Mouse (Mus musculus): ENCODE measurements around the gene Jagn1. TPM values are rescaled to one million over a fixed set of nuclear protein-coding genes. Genes with fewer than 3 reads are reported as not detected.

Gene Jagn1
- total RNA-seq, 2 experiments from 2014 or later, result 2.0 to 8.1 TPM

Other genes starting within 250 kb of the Jagn1 start
- gene Lhfpl4, start 247.2 kb upstream of the Jagn1 start, total RNA-seq (2015; ENCODE audit: low replicate concordance), result not detected in 2 replicates
- not detected in 2 replicates for gene Lhfpl4, start 247.2 kb upstream of the Jagn1 start, total RNA-seq (2017; ENCODE audit: low replicate concordance)
- 19.0 and 35.0 TPM in 2 replicates for gene Mtmr14, start 204.7 kb upstream of the Jagn1 start, total RNA-seq (2015; ENCODE audit: low replicate concordance)
- 25.5 and 42.9 TPM in 2 replicates for gene Mtmr14, start 204.7 kb upstream of the Jagn1 start, total RNA-seq (2017; ENCODE audit: low replicate concordance)
- gene Cpne9, start 160.3 kb upstream of the Jagn1 start, total RNA-seq (2015; ENCODE audit: low replicate concordance), result 0.42 TPM in 1 of 2 replicates, not detected in the other
- 0.51 and 2.1 TPM in 2 replicates for gene Cpne9, start 160.3 kb upstream of the Jagn1 start, total RNA-seq (2017; ENCODE audit: low replicate concordance)
- gene Brpf1, start 135.4 kb upstream of the Jagn1 start, total RNA-seq (2015; ENCODE audit: low replicate concordance), result 12.1 and 19.2 TPM in 2 replicates
- gene Brpf1, start 135.4 kb upstream of the Jagn1 start, total RNA-seq (2017; ENCODE audit: low replicate concordance), result 14.3 and 16.0 TPM in 2 replicates
- gene Ogg1, start 115.6 kb upstream of the Jagn1 start, total RNA-seq (2015; ENCODE audit: low replicate concordance), result 0.63 and 3.1 TPM in 2 replicates
- gene Ogg1, start 115.6 kb upstream of the Jagn1 start, total RNA-seq (2017; ENCODE audit: low replicate concordance), result 7.6 TPM in 1 of 2 replicates, not detected in the other
- gene Camk1, start 98.6 kb upstream of the Jagn1 start, total RNA-seq (2015; ENCODE audit: low replicate concordance), result 4.6 and 6.5 TPM in 2 replicates
- gene Camk1, start 98.6 kb upstream of the Jagn1 start, total RNA-seq (2017; ENCODE audit: low replicate concordance), result 7.1 and 11.8 TPM in 2 replicates
- gene Tada3, start 64.7 kb upstream of the Jagn1 start, total RNA-seq (2015; ENCODE audit: low replicate concordance), result 6.0 and 11.1 TPM in 2 replicates
- gene Tada3, start 64.7 kb upstream of the Jagn1 start, total RNA-seq (2017; ENCODE audit: low replicate concordance), result 7.8 and 14.1 TPM in 2 replicates
- 44.5 and 54.8 TPM in 2 replicates for gene Arpc4, start 64.5 kb upstream of the Jagn1 start, total RNA-seq (2015; ENCODE audit: low replicate concordance)
- 81.5 and 100 TPM in 2 replicates for gene Arpc4, start 64.5 kb upstream of the Jagn1 start, total RNA-seq (2017; ENCODE audit: low replicate concordance)
- 3.3 TPM in 1 of 2 replicates, not detected in the other for gene Ttll3, start 53.3 kb upstream of the Jagn1 start, total RNA-seq (2015; ENCODE audit: low replicate concordance)
- gene Ttll3, start 53.3 kb upstream of the Jagn1 start, total RNA-seq (2017; ENCODE audit: low replicate concordance), result 2.3 and 3.6 TPM in 2 replicates
- not detected in 2 replicates for gene Rpusd3, start 23.2 kb upstream of the Jagn1 start, total RNA-seq (2015; ENCODE audit: low replicate concordance)
- 2.8 TPM in 1 of 2 replicates, not detected in the other for gene Rpusd3, start 23.2 kb upstream of the Jagn1 start, total RNA-seq (2017; ENCODE audit: low replicate concordance)
- not detected in 2 replicates for gene Cidec, start 6.8 kb upstream of the Jagn1 start, total RNA-seq (2015; ENCODE audit: low replicate concordance)
- gene Cidec, start 6.8 kb upstream of the Jagn1 start, total RNA-seq (2017; ENCODE audit: low replicate concordance), result not detected in 2 replicates
- gene Il17re, start 15.9 kb downstream of the Jagn1 start, total RNA-seq (2015; ENCODE audit: low replicate concordance), result 0.42 TPM in 1 of 2 replicates, not detected in the other
- 0.51 TPM in 1 of 2 replicates, not detected in the other for gene Il17re, start 15.9 kb downstream of the Jagn1 start, total RNA-seq (2017; ENCODE audit: low replicate concordance)
- not detected in 2 replicates for gene Il17rc, start 28.9 kb downstream of the Jagn1 start, total RNA-seq (2015; ENCODE audit: low replicate concordance)
- gene Il17rc, start 28.9 kb downstream of the Jagn1 start, total RNA-seq (2017; ENCODE audit: low replicate concordance), result not detected in 2 replicates
- not detected in 2 replicates for gene Creld1, start 40.7 kb downstream of the Jagn1 start, total RNA-seq (2015; ENCODE audit: low replicate concordance)
- 2.7 TPM in 1 of 2 replicates, not detected in the other for gene Creld1, start 40.7 kb downstream of the Jagn1 start, total RNA-seq (2017; ENCODE audit: low replicate concordance)
- gene Prrt3, start 59.4 kb downstream of the Jagn1 start, total RNA-seq (2015; ENCODE audit: low replicate concordance), result not detected in 2 replicates
- gene Prrt3, start 59.4 kb downstream of the Jagn1 start, total RNA-seq (2017; ENCODE audit: low replicate concordance), result 0.34 TPM in 1 of 2 replicates, not detected in the other
- gene Emc3, start 89.1 kb downstream of the Jagn1 start, total RNA-seq (2015; ENCODE audit: low replicate concordance), result 21.5 and 28.8 TPM in 2 replicates
- gene Emc3, start 89.1 kb downstream of the Jagn1 start, total RNA-seq (2017; ENCODE audit: low replicate concordance), result 18.2 and 21.3 TPM in 2 replicates
- 27.8 and 40.3 TPM in 2 replicates for gene Fancd2, start 89.1 kb downstream of the Jagn1 start, total RNA-seq (2015; ENCODE audit: low replicate concordance)
- gene Fancd2, start 89.1 kb downstream of the Jagn1 start, total RNA-seq (2017; ENCODE audit: low replicate concordance), result 32.1 and 36.5 TPM in 2 replicates
- gene Fancd2os, start 158.1 kb downstream of the Jagn1 start, total RNA-seq (2015; ENCODE audit: low replicate concordance), result not detected in 2 replicates
- not detected in 2 replicates for gene Fancd2os, start 158.1 kb downstream of the Jagn1 start, total RNA-seq (2017; ENCODE audit: low replicate concordance)
- 86.5 and 91.5 TPM in 2 replicates for gene Brk1, start 162.2 kb downstream of the Jagn1 start, total RNA-seq (2015; ENCODE audit: low replicate concordance)
- 36.9 and 54.7 TPM in 2 replicates for gene Brk1, start 162.2 kb downstream of the Jagn1 start, total RNA-seq (2017; ENCODE audit: low replicate concordance)
- gene Vhl, start 181.4 kb downstream of the Jagn1 start, total RNA-seq (2015; ENCODE audit: low replicate concordance), result 6.3 and 11.5 TPM in 2 replicates
- gene Vhl, start 181.4 kb downstream of the Jagn1 start, total RNA-seq (2017; ENCODE audit: low replicate concordance), result 3.6 and 8.9 TPM in 2 replicates
- 18.8 and 56.0 TPM in 2 replicates for gene Irak2, start 195.9 kb downstream of the Jagn1 start, total RNA-seq (2015; ENCODE audit: low replicate concordance)
- gene Irak2, start 195.9 kb downstream of the Jagn1 start, total RNA-seq (2017; ENCODE audit: low replicate concordance), result 58.7 and 68.4 TPM in 2 replicates